In the genomic region with DNA sequence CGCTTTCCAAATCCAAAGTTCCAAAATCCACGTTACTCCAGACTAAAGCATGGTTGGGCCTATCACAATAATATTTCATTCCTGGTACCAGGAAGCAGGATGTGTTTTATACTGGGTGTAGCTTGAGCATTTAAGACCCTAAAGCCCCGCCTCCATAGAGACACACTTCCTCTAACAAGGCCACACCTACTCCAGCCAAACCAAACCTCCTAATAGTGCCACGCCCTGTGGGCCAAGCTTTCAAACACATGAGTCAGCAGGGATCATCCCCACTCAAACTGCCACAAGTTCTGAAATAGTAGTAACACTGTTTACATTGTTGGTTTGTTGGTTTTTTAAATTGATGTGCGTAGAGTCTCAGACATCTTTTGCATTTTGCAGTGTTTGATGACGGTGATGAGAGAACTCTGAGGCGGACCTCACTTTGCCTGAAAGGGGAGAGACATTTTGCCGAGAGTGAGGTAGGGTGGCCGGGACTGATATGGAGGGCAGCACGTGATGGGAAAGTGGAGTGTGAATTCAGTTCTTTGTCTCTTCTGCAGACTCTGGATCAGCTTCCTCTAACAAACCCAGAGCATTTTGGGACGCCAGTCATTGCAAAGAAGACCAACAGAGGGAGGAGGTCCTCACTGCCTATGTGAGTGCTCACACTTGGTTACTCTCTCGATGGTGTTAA, we compare ENCODE assay signal across 15 mouse cellular contexts. TPM values are rescaled to one million over a fixed set of nuclear protein-coding genes. Genes with fewer than 3 reads are reported as not detected.
DNase-seq lines count a peak whose midpoint lies in the region; ATAC-seq and TF ChIP-seq lines count a peak whose summit lies in the region.
"Had no signal": no experiment of that assay in that cellular context is flagged by ENCODE, and none has a peak within 500 bp of the region (broad histone marks: within the 10 kb centered on the region; RNA-seq: fewer than 3 reads in every experiment).

No protein-coding gene starts in this region.

- H3K4me1 ChIP-seq in heart, embryonic 11.5 days (ENCODE audit: control insufficient read depth, insufficient read depth, low read length): no peaks in the 10 kb centered on the region
- peaks cover 0 to 2% of the 10 kb centered on the region in 2 experiments; a peak in 1 of 4 replicates for H3K4me1 ChIP-seq in MEL (ENCODE audit: control insufficient read depth in 1 of 2, insufficient read depth in 2 of 2, low read length in 2 of 2)
- no peaks in the 10 kb centered on the region for H3K4me1 ChIP-seq in intestine, embryonic 16.5 days (ENCODE audit: control insufficient read depth, insufficient read depth, low read length)
- H3K4me1 ChIP-seq in forebrain, embryonic 11.5 days (replicated peaks; ENCODE audit: control insufficient read depth, insufficient read depth, low read length): no peaks in the 10 kb centered on the region
- H3K4me1 ChIP-seq: forebrain, embryonic 10.5 days; hindbrain, embryonic 10.5 days had no signal

- no peak for DNase-seq in heart, postnatal 14 days
- peak; percentile 88 for DNase-seq in MEL (ENCODE audit: low read depth, low spot score)
- DNase-seq in monocyte, adult 2 months (ENCODE audit: low read depth in 1 of 2, low spot score in 2 of 2): peak; percentile 17 to 33
- DNase-seq in testis, postnatal 14 days (ENCODE audit: low spot score): no peak
- no peak for DNase-seq in layer of hippocampus, adult 9-11 months
- no peak for DNase-seq in forebrain, embryonic 11.5 days (ENCODE audit: low spot score)
- DNase-seq: cerebellum, postnatal 14 days; gastrocnemius, postnatal 36 days; kidney, postnatal 25 days; thymus, postnatal 4 days had no signal

- 0 out of 2 replicates have a peak, but pooled peaks have one; percentile 57 for ATAC-seq in heart, embryonic 11.5 days (replicated peaks; ENCODE audit: insufficient number of reproducible peaks, low FRiP score, low TSS enrichment)
- ATAC-seq in intestine, embryonic 16.5 days: peak; percentile 48; the same call in 1 of the 2 replicates
- no peak for ATAC-seq in forebrain, embryonic 11.5 days (replicated peaks; ENCODE audit: low FRiP score)

- TF ChIP-seq CTCF in MEL (IDR thresholded peaks at IDR 0.05 in 2 of 3, conservative IDR thresholded peaks at IDR 0.05 in 1 of 3; ENCODE audit: control insufficient read depth in 1 of 3, insufficient read depth in 1 of 3, low read depth in 2 of 3, low read length in 3 of 3, poor library complexity in 1 of 3, severe bottlenecking in 1 of 3): no peak

- 88% methylated on average over 12 of the region's 12 CpGs for WGBS in heart, embryonic 11.5 days (ENCODE audit: insufficient replicate concordance)
- WGBS in intestine, embryonic 16.5 days: 91% methylated on average over 12 of the region's 12 CpGs
- 93% methylated on average over 12 of the region's 12 CpGs for WGBS in forebrain, embryonic 11.5 days

- H3K4me3 ChIP-seq in heart, embryonic 11.5 days (ENCODE audit: low read depth, low read length): no peak overlapping the region
- H3K4me3 ChIP-seq in MEL (ENCODE audit: control insufficient read depth in 1 of 2, insufficient read depth in 1 of 2, low read depth in 2 of 2, low read length in 2 of 2): no peak overlapping the region
- H3K4me3 ChIP-seq in intestine, embryonic 16.5 days (ENCODE audit: low read length): no peak overlapping the region
- no peak overlapping the region for H3K4me3 ChIP-seq in forebrain, embryonic 11.5 days (ENCODE audit: low read depth, low read length)
- H3K4me3 ChIP-seq: forebrain, embryonic 10.5 days; hindbrain, embryonic 10.5 days; myocyte had no signal

- H3K27me3 ChIP-seq in heart, embryonic 11.5 days (ENCODE audit: control insufficient read depth, insufficient read depth, low read length): no peaks in the 10 kb centered on the region
- H3K27me3 ChIP-seq in MEL (ENCODE audit: control insufficient read depth in 1 of 2, insufficient read depth in 2 of 2, low read length in 2 of 2): no peaks in the 10 kb centered on the region
- H3K27me3 ChIP-seq in intestine, embryonic 16.5 days (replicated peaks; ENCODE audit: control insufficient read depth, insufficient read depth, low read length): no peaks in the 10 kb centered on the region
- H3K27me3 ChIP-seq in forebrain, embryonic 11.5 days (ENCODE audit: control insufficient read depth, insufficient read depth, low read length): no peaks in the 10 kb centered on the region

- no peak for TF ChIP-seq POLR2A in MEL (IDR thresholded peaks at IDR 0.05; ENCODE audit: control insufficient read depth in 1 of 2, insufficient read depth in 1 of 2, low read depth in 1 of 2, low read length in 2 of 2, poor library complexity in 1 of 2)

- TF ChIP-seq EP300 in MEL (IDR thresholded peaks at IDR 0.05; ENCODE audit: low read depth in 1 of 2, low read length in 2 of 2): no peak

- H3K79me2 ChIP-seq in MEL (ENCODE audit: control insufficient read depth, insufficient read depth, low read length, poor library complexity): no peaks in the 10 kb centered on the region

- H3K9ac ChIP-seq in heart, embryonic 11.5 days (ENCODE audit: low read depth, low read length): no peak overlapping the region
- H3K9ac ChIP-seq in MEL (ENCODE audit: control insufficient read depth, low read depth, low read length, poor library complexity, severe bottlenecking): no peak overlapping the region
- H3K9ac ChIP-seq in intestine, embryonic 16.5 days (ENCODE audit: low read depth, low read length): no peak overlapping the region
- H3K9ac ChIP-seq in forebrain, embryonic 11.5 days (ENCODE audit: low read length): no peak overlapping the region

- H3K9me3 ChIP-seq in heart, embryonic 11.5 days (replicated peaks; ENCODE audit: control insufficient read depth, low read length): no peaks in the 10 kb centered on the region
- H3K9me3 ChIP-seq in MEL (replicated peaks; ENCODE audit: insufficient read depth, low read length): no peaks in the 10 kb centered on the region
- H3K9me3 ChIP-seq in intestine, embryonic 16.5 days (ENCODE audit: control insufficient read depth, low read length): no peaks in the 10 kb centered on the region
- H3K9me3 ChIP-seq in forebrain, embryonic 11.5 days (ENCODE audit: control insufficient read depth, low read length): no peaks in the 10 kb centered on the region
- H3K9me3 ChIP-seq: forebrain, embryonic 10.5 days; hindbrain, embryonic 10.5 days had no signal

- no peak for TF ChIP-seq RAD21 in MEL (IDR thresholded peaks at IDR 0.05; ENCODE audit: low read depth, low read length)

- H3K36me3 ChIP-seq in heart, embryonic 11.5 days (ENCODE audit: control insufficient read depth, insufficient read depth, low read length): peaks cover 27% of the 10 kb centered on the region
- H3K36me3 ChIP-seq in MEL (ENCODE audit: control insufficient read depth in 1 of 2, insufficient read depth in 2 of 2, low read length in 2 of 2): peaks cover 0 to 15% of the 10 kb centered on the region in 2 experiments; a peak in 3 of 4 replicates
- H3K36me3 ChIP-seq in intestine, embryonic 16.5 days (ENCODE audit: control insufficient read depth, insufficient read depth, low read length): peaks cover 24% of the 10 kb centered on the region
- no peaks in the 10 kb centered on the region; the same call in 1 of the 2 replicates for H3K36me3 ChIP-seq in forebrain, embryonic 11.5 days (ENCODE audit: control insufficient read depth, insufficient read depth, low read length)

- no peak overlapping the region for H3K27ac ChIP-seq in heart, embryonic 11.5 days (ENCODE audit: low read depth, low read length)
- no peak overlapping the region for H3K27ac ChIP-seq in MEL (ENCODE audit: control insufficient read depth, low read depth, low read length)
- no peak overlapping the region for H3K27ac ChIP-seq in intestine, embryonic 16.5 days (ENCODE audit: low read length)
- no peak overlapping the region for H3K27ac ChIP-seq in forebrain, embryonic 11.5 days (ENCODE audit: low read depth, low read length)
- H3K27ac ChIP-seq: forebrain, embryonic 10.5 days; hindbrain, embryonic 10.5 days had no signal

- no peak overlapping the region for H3K4me2 ChIP-seq in heart, embryonic 11.5 days
- H3K4me2 ChIP-seq in intestine, embryonic 16.5 days (ENCODE audit: low read depth, low read length): no peak overlapping the region
- no peak overlapping the region for H3K4me2 ChIP-seq in forebrain, embryonic 11.5 days (ENCODE audit: low read depth, low read length, severe bottlenecking)

- intact Hi-C loops in heart, postnatal 14 days (cut with DNase I): no loop called here

TF ChIP-seq in MEL, 35 proteins besides CTCF, POLR2A, EP300 and RAD21:
- TF ChIP-seq RCOR1 (IDR thresholded peaks at IDR 0.05; ENCODE audit: low read depth, low read length) (no peak), GABPA (IDR thresholded peaks at IDR 0.05; ENCODE audit: low read depth, low read length) (no peak), USF2 (IDR thresholded peaks at IDR 0.05; ENCODE audit: borderline replicate concordance in 1 of 2, insufficient read depth in 1 of 2, low read depth in 1 of 2, low read length in 2 of 2) (no peak), MEF2A (IDR thresholded peaks at IDR 0.05; ENCODE audit: extremely low read depth, insufficient replicate concordance, low read depth, low read length, poor library complexity, severe bottlenecking) (no peak), KAT2A (conservative IDR thresholded peaks at IDR 0.05; ENCODE audit: low read depth, low read length) (no peak), JUND (IDR thresholded peaks at IDR 0.05; ENCODE audit: low read depth, low read length) (no peak), TAL1 (IDR thresholded peaks at IDR 0.05; ENCODE audit: low read length) (no peak), SIN3A (IDR thresholded peaks at IDR 0.05; ENCODE audit: low read length) (no peak), MYB (IDR thresholded peaks at IDR 0.05; ENCODE audit: low read depth, low read length) (no peak), CHD1 (IDR thresholded peaks at IDR 0.05; ENCODE audit: low read depth, low read length) (no peak), MAZ (IDR thresholded peaks at IDR 0.05; ENCODE audit: low read depth, low read length) (no peak), BHLHE40 (IDR thresholded peaks at IDR 0.05; ENCODE audit: borderline replicate concordance, low read depth, low read length) (no peak)

RNA-seq across cellular contexts. Expression of a gene that starts 21.1 kb away (rescaled TPM):
- polyA plus RNA-seq in heart, embryonic 11.5 days (2014; fragmentation: Nextera tagmentation; extraction: Ambion mirVana): 27.1 and 28.8 TPM in 2 replicates
- total RNA-seq in heart, postnatal 14 days (2021): 10 to 100 TPM; 16.9 TPM
- 6.7 and 7.2 TPM in 2 replicates for total RNA-seq in MEL (2012; rRNA removed)
- 10 to 100 TPM in 1 of 2 experiments, not detected in 1; 13.0 TPM for polyA plus RNA-seq in MEL (2012; ENCODE audit: insufficient read depth in 1 of 2, insufficient read length in 2 of 2, low read depth in 1 of 2, low replicate concordance in 2 of 2, missing spikeins in 1 of 2)
- polyA plus RNA-seq in intestine, embryonic 16.5 days (2015; fragmentation: Nextera tagmentation; extraction: Ambion mirVana): 35.1 and 35.8 TPM in 2 replicates
- 35.7 and 38.1 TPM in 2 replicates for polyA plus RNA-seq in forebrain, embryonic 11.5 days (2014; fragmentation: Nextera tagmentation; extraction: Ambion mirVana)

Comparison
In these comparisons a context has a peak if more than half of its experiments do, and no peak if none do; other contexts are left out.
1. DNase-seq: peak in MEL (single experiment) and monocyte, adult 2 months (2 of 2); none in heart, postnatal 14 days (0 of 2), testis, postnatal 14 days (single experiment), layer of hippocampus, adult 9-11 months (single experiment) and forebrain, embryonic 11.5 days (single experiment).